Mouse (Mus musculus): Measurements from ENCODE around the gene Arid4a. TPM values are rescaled to one million over a fixed set of nuclear protein-coding genes. Genes with fewer than 3 reads are reported as not detected.

The Arid4a gene
- polyA plus RNA-seq, 1 experiment, result 17.8 TPM

GRCm38 (mm10) chr12:70975891-70976290, 39.9 kb upstream of the Arid4a start:
- TF ChIP-seq CTCF (IDR thresholded peaks at IDR 0.05; ENCODE audit: extremely low read depth, insufficient read depth, low read length), result no peak
- Histone ChIP-seq H3K4me1 (ENCODE audit: control insufficient read depth, insufficient read depth, low read length) (peaks cover 4% of the 10 kb centered on the region; the same call in 1 of the 2 replicates), H3K27ac (ENCODE audit: insufficient read depth, low read length) (no peak overlapping the region), H3K4me3 (ENCODE audit: insufficient read depth, low read length) (peak overlapping the region; percentile 93; the same call in 1 of the 2 replicates)

- no peak overlapping the region for H3K4me3 ChIP-seq (ENCODE audit: insufficient read depth, low read length)
- TF ChIP-seq CTCF (IDR thresholded peaks at IDR 0.05; ENCODE audit: extremely low read depth, insufficient read depth, low read length) (no peak), POLR2A (IDR thresholded peaks at IDR 0.05; ENCODE audit: extremely low read depth, insufficient read depth, low read length) (no peak)
- H3K27ac ChIP-seq (ENCODE audit: insufficient read depth, low read length), result no peak overlapping the region
- peaks cover 4% of the 10 kb centered on the region; the same call in 1 of the 2 replicates for H3K4me1 ChIP-seq (ENCODE audit: control insufficient read depth, insufficient read depth, low read length)
Observed at GRCm38 (mm10) chr12:70978345-70978744, 37.4 kb upstream of the Arid4a start.

GRCm38 (mm10) chr12:70984855-70985550, 30.8 kb upstream of the Arid4a start:
- TF ChIP-seq CTCF (IDR thresholded peaks at IDR 0.05; ENCODE audit: extremely low read depth, insufficient read depth, low read length) (no peak), POLR2A (IDR thresholded peaks at IDR 0.05; ENCODE audit: extremely low read depth, insufficient read depth, low read length) (no peak)
- Histone ChIP-seq H3K4me3 (ENCODE audit: insufficient read depth, low read length) (no peak overlapping the region), H3K4me1 (ENCODE audit: control insufficient read depth, insufficient read depth, low read length) (no peaks in the 10 kb centered on the region), H3K27ac (ENCODE audit: insufficient read depth, low read length) (no peak overlapping the region)

- TF ChIP-seq POLR2A (IDR thresholded peaks at IDR 0.05; ENCODE audit: extremely low read depth, insufficient read depth, low read length) (no peak), CTCF (IDR thresholded peaks at IDR 0.05; ENCODE audit: extremely low read depth, insufficient read depth, low read length) (no peak)
Observed at GRCm38 (mm10) chr12:70997225-70997624, 18.6 kb upstream of the Arid4a start.

GRCm38 (mm10) chr12:70999423-70999903, 16.3 kb upstream of the Arid4a start:
- peak overlapping the region; percentile 48 for H3K27ac ChIP-seq (ENCODE audit: insufficient read depth, low read length)

More at GRCm38 (mm10) chr12:70997225-70997624, 18.6 kb upstream of the Arid4a start:
- H3K4me3 ChIP-seq (ENCODE audit: insufficient read depth, low read length), result no peak overlapping the region
- no peak overlapping the region for H3K27ac ChIP-seq (ENCODE audit: insufficient read depth, low read length)
- peaks cover 2% of the 10 kb centered on the region; the same call in 1 of the 2 replicates for H3K4me1 ChIP-seq (ENCODE audit: control insufficient read depth, insufficient read depth, low read length)

GRCm38 (mm10) chr12:71000344-71000743, 15.4 kb upstream of the Arid4a start:
- H3K4me1 ChIP-seq (ENCODE audit: control insufficient read depth, insufficient read depth, low read length), result peaks cover 2% of the 10 kb centered on the region; the same call in 1 of the 2 replicates
- TF ChIP-seq CTCF (IDR thresholded peaks at IDR 0.05; ENCODE audit: extremely low read depth, insufficient read depth, low read length) (no peak), POLR2A (IDR thresholded peaks at IDR 0.05; ENCODE audit: extremely low read depth, insufficient read depth, low read length) (no peak)
- H3K27ac ChIP-seq (ENCODE audit: insufficient read depth, low read length), result peak overlapping the region; percentile 56; the same call in 1 of the 2 replicates
- H3K4me3 ChIP-seq (ENCODE audit: insufficient read depth, low read length), result no peak overlapping the region

More at GRCm38 (mm10) chr12:70999423-70999903, 16.3 kb upstream of the Arid4a start:
- TF ChIP-seq CTCF (IDR thresholded peaks at IDR 0.05; ENCODE audit: extremely low read depth, insufficient read depth, low read length), result no peak
- TF ChIP-seq POLR2A (IDR thresholded peaks at IDR 0.05; ENCODE audit: extremely low read depth, insufficient read depth, low read length), result no peak
- Histone ChIP-seq H3K4me3 (ENCODE audit: insufficient read depth, low read length) (no peak overlapping the region), H3K4me1 (ENCODE audit: control insufficient read depth, insufficient read depth, low read length) (peaks cover 2% of the 10 kb centered on the region; the same call in 1 of the 2 replicates)

GRCm38 (mm10) chr12:71001456-71001855, 14.3 kb upstream of the Arid4a start:
- peaks cover 2% of the 10 kb centered on the region; the same call in 1 of the 2 replicates for H3K4me1 ChIP-seq (ENCODE audit: control insufficient read depth, insufficient read depth, low read length)
- no peak overlapping the region for H3K27ac ChIP-seq (ENCODE audit: insufficient read depth, low read length)
- TF ChIP-seq CTCF (IDR thresholded peaks at IDR 0.05; ENCODE audit: extremely low read depth, insufficient read depth, low read length) (no peak), POLR2A (IDR thresholded peaks at IDR 0.05; ENCODE audit: extremely low read depth, insufficient read depth, low read length) (no peak)
- no peak overlapping the region for H3K4me3 ChIP-seq (ENCODE audit: insufficient read depth, low read length)

- TF ChIP-seq CTCF (IDR thresholded peaks at IDR 0.05; ENCODE audit: extremely low read depth, insufficient read depth, low read length) (no peak), POLR2A (IDR thresholded peaks at IDR 0.05; ENCODE audit: extremely low read depth, insufficient read depth, low read length) (no peak)
- H3K27ac ChIP-seq (ENCODE audit: insufficient read depth, low read length), result no peak overlapping the region
- peaks cover 2% of the 10 kb centered on the region; the same call in 1 of the 2 replicates for H3K4me1 ChIP-seq (ENCODE audit: control insufficient read depth, insufficient read depth, low read length)
- H3K4me3 ChIP-seq (ENCODE audit: insufficient read depth, low read length), result no peak overlapping the region
Observed at GRCm38 (mm10) chr12:71003760-71004426, 11.9 kb upstream of the Arid4a start.

GRCm38 (mm10) chr12:71006141-71006540, 9.6 kb upstream of the Arid4a start:
- Histone ChIP-seq H3K4me3 (ENCODE audit: insufficient read depth, low read length) (no peak overlapping the region), H3K27ac (ENCODE audit: insufficient read depth, low read length) (no peak overlapping the region), H3K4me1 (ENCODE audit: control insufficient read depth, insufficient read depth, low read length) (no peaks in the 10 kb centered on the region)
- TF ChIP-seq POLR2A (IDR thresholded peaks at IDR 0.05; ENCODE audit: extremely low read depth, insufficient read depth, low read length) (no peak), CTCF (IDR thresholded peaks at IDR 0.05; ENCODE audit: extremely low read depth, insufficient read depth, low read length) (no peak)
